In genomic region chr4:132345135-132345842, GRCm38 (mm10) we compare ENCODE assay signal across 8 mouse cellular contexts. TPM values are rescaled to one million over a fixed set of nuclear protein-coding genes. Genes with fewer than 3 reads are reported as not detected.
DNase-seq lines count a peak whose midpoint lies in the region; ATAC-seq and TF ChIP-seq lines count a peak whose summit lies in the region.

No protein-coding gene starts in this region.

- peaks cover 23% of the 10 kb centered on the region for H3K4me1 ChIP-seq in hindbrain, embryonic 12.5 days

- in situ Hi-C loops in Patski (cut with MboI; ENCODE audit: low pct_unique_long_range_greater_than_20kb), result loop anchor here (10.0 kb wide), 1 partner anchor 160 kb away; no protein-coding TSS in a partner anchor

- no peaks in the 10 kb centered on the region for H3K36me3 ChIP-seq in hindbrain, embryonic 12.5 days

- no peak for TF ChIP-seq CTCF in Patski (IDR thresholded peaks at IDR 0.05)

- H3K9me3 ChIP-seq in hindbrain, embryonic 12.5 days (replicated peaks), result no peaks in the 10 kb centered on the region

- peak overlapping the region; percentile 82 for H3K4me3 ChIP-seq in hindbrain, embryonic 12.5 days

- H3K9ac ChIP-seq in hindbrain, embryonic 12.5 days, result peak overlapping the region; percentile 82

- CTCF ChIA-PET in Patski (lab: Charles Lee), result interaction anchor here (1.0 to 1.8 kb wide), 2 partner anchors 36 to 54 kb away, joined by 3 to 7 read pairs; no protein-coding TSS in a partner anchor

- peak overlapping the region; percentile 98 for H3K4me2 ChIP-seq in hindbrain, embryonic 12.5 days (replicated peaks)

- DNase-seq in Patski (ENCODE audit: low read depth, low spot score), result no peak
- peak; percentile 99 for DNase-seq in cerebellum, postnatal 10 days
- DNase-seq in frontal cortex, postnatal 10 days (ENCODE audit: low spot score in 2 of 2), result peak; percentile 79 to 91
- DNase-seq in layer of hippocampus, postnatal 14 days (ENCODE audit: low spot score in 2 of 2), result peak; percentile 95 to 96
- DNase-seq in lung, postnatal 10 days, result peak; percentile 96
- peak; percentile 98 for DNase-seq in ovary, postnatal 14 days (ENCODE audit: low spot score)
- peak; percentile 94 for DNase-seq in thymus, postnatal 14 days

- under 1% methylated on average over 83 of the region's 83 CpGs for WGBS in hindbrain, embryonic 12.5 days

- peak; percentile 64 for ATAC-seq in Patski
- ATAC-seq in hindbrain, embryonic 12.5 days (ENCODE audit: low FRiP score), result peak; percentile 83

- peak overlapping the region; percentile 70; the same call in 1 of the 2 replicates for H3K27ac ChIP-seq in hindbrain, embryonic 12.5 days

- H3K27me3 ChIP-seq in Patski, result no peaks in the 10 kb centered on the region
- H3K27me3 ChIP-seq in hindbrain, embryonic 12.5 days, result no peaks in the 10 kb centered on the region

- POLR2A ChIA-PET in Patski (lab: Charles Lee), result interaction anchor here (0.7 to 1.4 kb wide), 7 partner anchors 13 to 169 kb away, joined by 3 to 4 read pairs (median 3); partner anchors contain the start of gene Trnau1ap

RNA-seq across cellular contexts. Expression of gene Rcc1, which starts 8.1 kb away (rescaled TPM):
- 31.4 TPM for polyA plus RNA-seq in Patski (2021)
- 65.8 and 67.5 TPM in 2 replicates for polyA plus RNA-seq in hindbrain, embryonic 12.5 days (2016; fragmentation: Nextera tagmentation; extraction: Ambion mirVana)
- total RNA-seq in layer of hippocampus, postnatal 14 days (2021), result 10 to 100 TPM; 12.5 to 13.0 TPM

RNA-seq across cellular contexts. Expression of gene Trnau1ap, which starts 16.0 kb away (rescaled TPM):
- 28.9 TPM for polyA plus RNA-seq in Patski (2021)
- polyA plus RNA-seq in hindbrain, embryonic 12.5 days (2016; fragmentation: Nextera tagmentation; extraction: Ambion mirVana), result 80.1 and 80.6 TPM in 2 replicates
- total RNA-seq in layer of hippocampus, postnatal 14 days (2021), result 10 to 100 TPM; 19.3 to 22.3 TPM

RNA-seq across cellular contexts. Expression of gene Rab42, which starts 42.1 kb away (rescaled TPM):
- polyA plus RNA-seq in Patski (2021), result not detected
- 0.96 and 1.5 TPM in 2 replicates for polyA plus RNA-seq in hindbrain, embryonic 12.5 days (2016; fragmentation: Nextera tagmentation; extraction: Ambion mirVana)
- total RNA-seq in layer of hippocampus, postnatal 14 days (2021), result 1 to 10 TPM in 1 of 2 experiments, under 1 TPM in 1; 0.72 to 1.5 TPM
